Mouse (Mus musculus) Patski (cell line): ENCODE measurements around the gene Olfr90. TPM values are rescaled to one million over a fixed set of nuclear protein-coding genes. Genes with fewer than 3 reads are reported as not detected.
A peak's percentile ranks its signal among the peaks of the same experiment; 100 is the strongest.

Experiments
- ATAC-seq: fragments of 100-300 bp; one replicate; pipeline ENCODE4 v1.8.0; 2021
- CTCF ChIA-PET: fragments of 350-600 bp; sonication (Branson Sonifier 250); formaldehyde crosslinking; loops from one replicate; lab custom pipeline; 2022; ENCODE audit warnings: inconsistent platforms; lab: Charles Lee
- POLR2A ChIA-PET: fragments of 350-600 bp; sonication (Branson Sonifier 250); formaldehyde crosslinking; loops from one replicate; lab custom pipeline; 2022; ENCODE audit warnings: antibody characterized with exemption, inconsistent platforms; lab: Charles Lee
- DNase-seq: peaks from one replicate; pipeline ENCODE4 v3.0.0-alpha.2; 2011; ENCODE audit warnings: low read depth, low spot score
- H3K27me3 ChIP-seq: fragments of 371-371 bp; one replicate; pipeline ENCODE4 v1.5.1; 2021
- CTCF ChIP-seq: fragments of 100-300 bp; IDR thresholded peaks from one replicate; pipeline ENCODE4 v1.5.1; 2021
- in situ Hi-C: fragments of 300-500 bp; cut with MboI; formaldehyde crosslinking; loops from 3 replicates; pipeline ENCODE4 v1.11.1; 2018; ENCODE audit warnings: low pct_unique_long_range_greater_than_20kb, mixed read lengths
- polyA plus RNA-seq: library from polyadenylated mRNA; unstranded; gene quantifications from one replicate; pipeline ENCODE4 v1.2.3, GENCODE M21; 2021

Gene Olfr90
- polyA plus RNA-seq, 1 experiment from 2014 or later, result not detected

DNA sequence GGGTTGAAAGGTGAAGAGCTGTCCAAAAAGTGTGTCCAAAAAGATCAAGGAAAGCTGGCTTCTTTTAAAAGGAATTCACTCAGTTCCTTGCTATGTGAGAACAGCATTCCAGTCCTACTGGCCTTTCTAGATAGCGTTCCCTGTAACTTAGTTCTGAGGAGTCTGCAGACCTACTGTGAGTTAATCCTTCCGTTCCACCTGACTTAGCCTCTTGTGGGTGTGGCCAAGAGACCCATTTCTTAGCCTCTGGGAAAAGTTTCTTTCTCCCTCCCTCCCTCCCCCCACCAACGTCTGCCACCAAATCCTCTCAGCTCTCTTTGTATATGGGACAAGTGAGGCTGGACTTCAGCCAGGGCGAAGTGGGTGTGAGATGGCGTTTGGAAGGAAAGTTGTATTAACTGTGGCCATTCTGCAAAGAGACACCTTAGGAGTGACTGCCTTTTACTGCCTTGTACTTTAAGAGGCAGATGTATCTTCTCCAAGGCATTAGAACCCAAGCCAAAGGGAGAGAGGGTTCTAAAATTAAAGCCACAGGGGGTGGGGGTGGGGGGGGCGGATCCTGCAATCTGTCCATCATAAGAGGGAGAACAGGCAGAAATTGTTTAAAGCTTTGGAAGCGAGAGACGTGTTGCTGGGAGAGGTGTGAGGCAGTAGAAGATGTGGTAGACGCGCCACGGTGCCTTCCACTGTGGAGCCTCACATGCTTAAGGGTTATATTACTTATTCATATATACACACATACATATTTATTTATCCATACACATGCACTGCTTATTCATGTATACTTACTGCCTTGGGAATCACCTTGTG, 24.4 kb downstream of the Olfr90 start:
- in situ Hi-C loops, result loop anchor here (25.0 kb wide), 1 partner anchor 802 kb away; the partner anchor contains the start of genes Rpp21 and Trim39
- TF ChIP-seq CTCF, result no peak
- ATAC-seq (no peak), DNase-seq (no peak)
- no peaks in the 10 kb centered on the region for H3K27me3 ChIP-seq
- CTCF ChIA-PET, result interaction anchor here (2.2 kb wide), 1 partner anchor 16 kb away, joined by 5 read pairs; no protein-coding TSS in a partner anchor
- POLR2A ChIA-PET, result interaction anchor here (0.6 to 2.1 kb wide), 3 partner anchors 11 to 17 kb away, joined by 3 to 6 read pairs (median 5); no protein-coding TSS in a partner anchor

DNA sequence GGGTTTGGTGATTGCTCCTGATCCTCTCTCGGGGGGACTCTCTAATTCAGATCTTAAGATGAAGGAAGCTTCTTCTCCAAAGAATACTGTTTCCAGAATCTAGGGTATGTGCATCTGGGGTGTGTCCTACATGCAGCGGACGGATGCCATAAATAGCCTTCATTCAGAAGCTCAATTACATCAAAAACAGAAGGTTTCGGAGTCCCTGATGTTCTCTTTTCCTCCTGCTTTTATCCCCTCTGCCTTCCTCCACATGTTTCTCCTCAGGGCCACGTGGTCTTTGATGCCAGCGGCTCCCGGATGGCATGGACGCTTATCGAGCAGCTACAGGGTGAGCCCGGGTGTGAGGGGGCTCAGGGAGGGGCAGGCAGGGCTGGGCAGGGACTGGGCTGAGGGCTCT, 25.2 kb downstream of the Olfr90 start:
- CTCF ChIA-PET, result interaction anchor here (2.4 kb wide), 1 partner anchor 21 kb away, joined by 9 read pairs; no protein-coding TSS in a partner anchor
- no peaks in the 10 kb centered on the region for H3K27me3 ChIP-seq
- no peak for DNase-seq
- POLR2A ChIA-PET, result interaction anchor here (2.1 kb wide), 1 partner anchor 10 kb away, joined by 5 read pairs; no protein-coding TSS in a partner anchor
- TF ChIP-seq CTCF, result no peak
- in situ Hi-C loops, result loop anchor here (25.0 kb wide), 1 partner anchor 801 kb away; the partner anchor contains the start of genes Rpp21 and Trim39
- ATAC-seq, result no peak

DNA sequence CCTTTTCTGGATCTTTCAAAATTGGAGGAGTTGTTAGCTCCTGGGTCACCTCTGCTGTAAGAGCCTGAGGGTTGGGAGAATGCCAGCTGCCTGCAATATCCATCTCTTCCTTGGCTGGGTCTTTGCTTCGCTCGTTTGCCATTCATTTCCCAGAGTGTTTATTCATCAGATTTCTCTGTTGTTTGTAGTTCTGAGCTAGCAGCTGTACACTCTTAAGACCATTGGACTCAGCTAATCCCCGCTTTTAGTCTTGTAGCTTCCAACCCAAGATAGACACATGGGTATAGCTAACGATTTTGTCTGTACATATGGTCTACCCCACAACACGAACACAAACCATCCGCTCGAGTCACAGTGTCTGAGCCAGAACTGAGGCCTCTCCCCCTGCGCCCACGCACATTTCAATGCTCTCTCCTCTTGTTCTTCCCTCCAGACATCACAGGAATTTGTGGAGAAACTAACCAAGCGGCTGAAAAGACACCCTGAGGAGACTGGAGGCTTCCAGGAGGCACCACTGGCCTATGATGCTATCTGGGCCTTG, 26.1 kb downstream of the Olfr90 start:
- H3K27me3 ChIP-seq, result no peaks in the 10 kb centered on the region
- ChIA-PET POLR2A (interaction anchor here (1.1 to 2.1 kb wide), 2 partner anchors 9 to 17 kb away, joined by 4 to 5 read pairs; partner anchors contain the start of gene Gabbr1), CTCF (interaction anchor here (0.9 to 2.4 kb wide), 5 partner anchors 8 to 142 kb away, joined by 3 to 9 read pairs (median 3); no protein-coding TSS in a partner anchor)
- no peak for TF ChIP-seq CTCF
- DNase-seq, result no peak
- ATAC-seq, result no peak
- in situ Hi-C loops, result loop anchor here (25.0 kb wide), 1 partner anchor 800 kb away; the partner anchor contains the start of genes Rpp21 and Trim39

DNA sequence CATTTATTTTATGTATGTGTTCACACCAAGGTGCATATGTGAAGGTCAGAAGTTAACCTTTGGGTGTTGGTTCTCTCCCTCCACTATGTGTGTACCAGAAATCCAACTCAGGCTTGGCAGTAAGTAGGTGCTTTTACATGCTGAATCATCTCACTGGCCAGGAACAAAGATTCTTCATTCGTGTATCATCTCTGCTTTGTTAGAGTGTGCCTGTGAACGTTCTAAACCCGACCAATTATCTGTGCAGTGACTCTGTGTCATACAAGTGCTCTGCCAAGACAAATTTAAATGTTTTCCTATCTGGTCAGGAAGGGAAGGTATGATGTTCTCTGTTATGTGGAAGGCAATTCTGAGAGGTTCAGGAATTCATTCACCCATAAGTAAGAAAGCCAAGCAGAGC, 26.9 kb downstream of the Olfr90 start:
- ATAC-seq (peak; percentile 71), DNase-seq (no peak)
- POLR2A ChIA-PET, result interaction anchor here (1.1 to 2.1 kb wide), 2 partner anchors 8 to 16 kb away, joined by 4 to 5 read pairs; partner anchors contain the start of gene Gabbr1
- TF ChIP-seq CTCF, result no peak
- CTCF ChIA-PET, result interaction anchor here (0.9 to 2.4 kb wide), 5 partner anchors 8 to 169 kb away, joined by 3 to 9 read pairs (median 3); no protein-coding TSS in a partner anchor
- H3K27me3 ChIP-seq, result no peaks in the 10 kb centered on the region
- in situ Hi-C loops, result loop anchor here (25.0 kb wide), 1 partner anchor 799 kb away; the partner anchor contains the start of genes Rpp21 and Trim39

DNA sequence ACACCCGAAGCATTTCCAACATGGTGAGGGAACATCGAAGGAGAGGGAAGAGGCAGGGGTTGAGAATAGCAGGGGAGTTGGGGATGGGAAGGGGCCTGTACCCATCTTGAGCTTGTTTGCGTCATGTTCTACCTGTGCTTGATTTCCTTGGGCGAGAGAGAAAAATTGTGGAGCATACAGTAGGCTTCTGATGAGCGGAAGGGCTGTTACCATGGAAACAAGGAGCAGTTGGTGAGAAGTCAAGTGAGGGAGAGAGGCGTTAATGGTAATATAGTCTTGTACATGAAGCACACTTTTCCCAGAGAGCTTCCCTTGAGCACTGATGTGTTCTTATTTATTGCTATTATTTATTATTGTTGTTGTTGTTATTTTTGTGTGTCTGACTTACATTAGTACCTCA, 31.3 kb downstream of the Olfr90 start:
- no peaks in the 10 kb centered on the region for H3K27me3 ChIP-seq
- TF ChIP-seq CTCF, result no peak
- CTCF ChIA-PET, result interaction anchor here (1.3 kb wide), 1 partner anchor 12 kb away, joined by 3 read pairs; no protein-coding TSS in a partner anchor
- in situ Hi-C loops, result loop anchor here (25.0 kb wide), 1 partner anchor 795 kb away; the partner anchor contains the start of genes Rpp21 and Trim39
- no peak for DNase-seq
- ATAC-seq, result no peak
- POLR2A ChIA-PET, result no interaction called here

DNA sequence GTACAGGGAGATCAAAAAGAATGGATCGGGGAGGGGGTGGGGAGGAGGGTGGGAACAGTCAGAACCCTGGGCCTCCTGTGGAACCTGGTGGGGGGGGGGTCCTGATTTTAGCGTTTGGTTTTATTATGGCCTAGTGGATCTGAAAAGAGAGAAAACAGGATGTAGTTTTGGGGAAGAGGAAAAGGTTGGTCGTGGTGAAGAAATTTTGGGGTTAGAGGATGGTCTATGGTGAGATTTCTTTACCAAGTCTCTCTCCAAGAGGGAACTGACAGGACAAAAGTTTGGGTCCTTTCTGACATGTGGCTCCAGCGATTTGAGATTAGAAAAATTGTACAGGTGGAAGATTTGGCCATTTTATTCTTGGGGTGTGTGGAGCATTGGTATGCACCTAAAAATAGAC, 36.6 kb downstream of the Olfr90 start:
- no peak for TF ChIP-seq CTCF
- no peak for DNase-seq
- ATAC-seq, result no peak
- POLR2A ChIA-PET, result no interaction called here
- CTCF ChIA-PET, result interaction anchor here (1.0 kb wide), 1 partner anchor 159 kb away, joined by 3 read pairs; no protein-coding TSS in a partner anchor
- in situ Hi-C loops, result loop anchor here (5.0 to 25.0 kb wide), 2 partner anchors 159 to 789 kb away; partner anchors contain the start of genes Rpp21, Trim39 and Trim40
- no peaks in the 10 kb centered on the region for H3K27me3 ChIP-seq

DNA sequence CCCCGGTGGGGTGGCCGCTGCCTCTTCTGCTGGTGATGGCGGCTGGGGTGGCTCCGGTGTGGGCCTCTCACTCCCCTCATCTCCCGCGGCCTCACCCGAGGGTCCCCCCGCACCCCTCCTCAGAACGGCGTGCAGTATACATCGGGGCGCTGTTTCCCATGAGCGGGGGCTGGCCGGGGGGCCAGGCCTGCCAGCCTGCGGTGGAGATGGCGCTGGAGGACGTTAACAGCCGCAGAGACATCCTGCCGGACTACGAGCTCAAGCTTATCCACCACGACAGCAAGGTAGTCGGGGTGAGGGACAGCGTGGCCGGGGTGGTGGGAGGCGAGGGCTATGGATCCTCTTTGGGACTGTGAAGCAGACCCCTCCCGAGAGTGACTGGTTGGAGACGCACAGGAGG, 37.4 kb downstream of the Olfr90 start:
- DNase-seq (no peak), ATAC-seq (no peak)
- ChIA-PET POLR2A (no interaction called here), CTCF (interaction anchor here (1.0 kb wide), 1 partner anchor 158 kb away, joined by 3 read pairs; no protein-coding TSS in a partner anchor)
- in situ Hi-C loops, result loop anchor here (5.0 to 25.0 kb wide), 2 partner anchors 159 to 789 kb away; partner anchors contain the start of genes Rpp21, Trim39 and Trim40
- TF ChIP-seq CTCF, result no peak
- no peaks in the 10 kb centered on the region for H3K27me3 ChIP-seq

DNA sequence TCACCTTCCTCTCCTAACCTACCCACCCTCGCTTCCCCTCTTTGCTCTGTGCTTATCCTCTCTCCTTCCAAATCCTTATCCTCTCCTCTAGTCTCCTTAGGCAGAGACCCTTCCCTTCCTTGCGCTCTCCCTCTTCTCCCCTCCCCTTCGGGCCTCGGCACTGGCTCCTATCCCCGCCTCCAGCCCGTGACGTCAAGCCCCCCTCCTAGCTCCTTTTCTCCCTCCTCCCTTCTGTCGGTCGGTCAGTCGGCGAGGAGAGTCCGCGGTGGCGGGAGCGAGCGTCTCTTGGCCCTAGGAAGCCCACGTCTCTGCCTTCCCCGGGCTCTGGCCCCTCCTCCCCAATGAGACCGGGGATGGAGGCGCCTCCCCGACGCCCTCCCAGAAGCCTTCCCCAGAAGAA, 37.9 kb downstream of the Olfr90 start:
- no peaks in the 10 kb centered on the region for H3K27me3 ChIP-seq
- CTCF ChIA-PET, result no interaction called here
- TF ChIP-seq CTCF, result no peak
- DNase-seq, result no peak
- POLR2A ChIA-PET, result no interaction called here
- no peak for ATAC-seq
- in situ Hi-C loops, result loop anchor here (5.0 to 25.0 kb wide), 2 partner anchors 158 to 788 kb away; partner anchors contain the start of genes Rpp21, Trim39 and Trim40

DNA sequence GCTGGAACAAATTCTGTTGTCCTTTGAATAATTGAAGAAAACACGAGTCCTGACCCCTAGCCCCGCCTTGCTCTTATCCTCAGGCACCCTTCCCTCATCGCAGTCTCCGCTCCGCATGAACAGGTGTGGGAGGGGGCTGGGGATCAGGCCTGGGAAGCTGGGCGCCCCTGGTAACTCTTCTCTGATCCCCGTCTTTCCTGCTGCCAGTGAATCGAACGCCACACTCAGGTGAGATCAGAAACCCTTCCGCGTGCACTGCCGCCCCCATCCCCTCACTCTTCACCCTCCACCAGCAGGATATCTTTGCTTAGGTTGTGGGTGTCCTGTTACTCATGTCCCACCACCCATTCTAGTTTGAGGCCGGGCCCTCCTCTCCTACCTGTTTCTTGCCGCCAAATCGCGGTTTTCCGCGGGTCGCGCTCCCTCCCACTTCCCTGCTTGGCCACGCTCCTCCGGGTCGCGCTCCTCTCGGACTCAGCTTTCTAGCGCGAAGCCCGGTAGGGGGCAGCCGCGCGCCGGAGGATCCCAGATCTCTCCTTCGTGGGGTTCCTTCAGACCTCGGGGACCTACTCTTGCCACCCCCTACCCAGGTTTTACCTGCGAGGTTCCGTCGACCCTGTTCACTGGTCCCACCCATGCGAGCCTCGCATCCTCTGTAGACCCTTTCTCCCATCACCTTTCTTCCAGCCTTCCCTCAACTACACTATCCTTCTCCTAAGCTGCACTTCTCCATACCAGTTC, 38.6 kb downstream of the Olfr90 start:
- TF ChIP-seq CTCF, result no peak
- H3K27me3 ChIP-seq, result no peaks in the 10 kb centered on the region
- ChIA-PET CTCF (interaction anchor here (1.5 to 1.9 kb wide), 3 partner anchors 11 to 135 kb away, joined by 4 to 13 read pairs (median 5); partner anchors contain the start of gene Zfp57), POLR2A (no interaction called here)
- DNase-seq (no peak), ATAC-seq (no peak)
- in situ Hi-C loops, result loop anchor here (5.0 to 25.0 kb wide), 3 partner anchors 92 to 787 kb away; partner anchors contain the start of genes Rpp21, Trim39, Trim40 and Znrd1
